Mouse (Mus musculus): ENCODE measurements around the gene Tmem108. TPM values are rescaled to one million over a fixed set of nuclear protein-coding genes. Genes with fewer than 3 reads are reported as not detected.
A peak's percentile ranks its signal among the peaks of the same experiment; 100 is the strongest.

Tmem108 gene
- polyA plus RNA-seq, 2 experiments from 2014 or later, result 0.87 to 1.2 TPM

- ATAC-seq, result no peak
Measured at GRCm38 (mm10) chr9:103544599-103544998, 217.0 kb downstream of the Tmem108 start.

GRCm38 (mm10) chr9:103540518-103540917 lies 221.1 kb downstream of the Tmem108 start:
- no peak for ATAC-seq

GRCm38 (mm10) chr9:103538047-103538816 lies 223.4 kb downstream of the Tmem108 start:
- ATAC-seq, result no peak

GRCm38 (mm10) chr9:103536059-103536634 lies 225.5 kb downstream of the Tmem108 start:
- ATAC-seq, result no peak

GRCm38 (mm10) chr9:103525041-103525537 lies 236.5 kb downstream of the Tmem108 start:
- no peak for ATAC-seq

GRCm38 (mm10) chr9:103524600-103524999 lies 237.0 kb downstream of the Tmem108 start:
- ATAC-seq, result no peak

- no peak for ATAC-seq
Measured at GRCm38 (mm10) chr9:103523742-103524403, 237.8 kb downstream of the Tmem108 start.

- ATAC-seq, result no peak
Measured at GRCm38 (mm10) chr9:103523008-103523407, 238.6 kb downstream of the Tmem108 start.

- no peak for ATAC-seq
Measured at GRCm38 (mm10) chr9:103513884-103514283, 247.8 kb downstream of the Tmem108 start.

- no peak for ATAC-seq
Measured at GRCm38 (mm10) chr9:103512257-103512656, 249.4 kb downstream of the Tmem108 start.

- ATAC-seq, result no peak
Measured at GRCm38 (mm10) chr9:103506968-103507584, 254.6 kb downstream of the Tmem108 start.

GRCm38 (mm10) chr9:103505067-103505466 lies 256.6 kb downstream of the Tmem108 start:
- no peak for ATAC-seq

- ATAC-seq, result no peak
Measured at GRCm38 (mm10) chr9:103504646-103505045, 257.0 kb downstream of the Tmem108 start.

- no peak for ATAC-seq
Measured at GRCm38 (mm10) chr9:103503586-103504298, 257.9 kb downstream of the Tmem108 start.

GRCm38 (mm10) chr9:103502655-103503054 lies 259.0 kb downstream of the Tmem108 start:
- ATAC-seq, result no peak

- ATAC-seq, result no peak
Measured at GRCm38 (mm10) chr9:103501861-103502364, 259.7 kb downstream of the Tmem108 start.

GRCm38 (mm10) chr9:103499366-103499765 lies 262.3 kb downstream of the Tmem108 start:
- ATAC-seq, result no peak

GRCm38 (mm10) chr9:103498699-103499098 lies 262.9 kb downstream of the Tmem108 start:
- ATAC-seq, result no peak

GRCm38 (mm10) chr9:103495391-103495790 lies 266.2 kb downstream of the Tmem108 start:
- ATAC-seq, result no peak

- no peak for ATAC-seq
Measured at GRCm38 (mm10) chr9:103494346-103495020, 267.2 kb downstream of the Tmem108 start.

GRCm38 (mm10) chr9:103491985-103492384 lies 269.7 kb downstream of the Tmem108 start:
- ATAC-seq, result no peak

- peak; percentile 36 for ATAC-seq
Measured at GRCm38 (mm10) chr9:103490439-103490838, 271.2 kb downstream of the Tmem108 start.
